Mouse (Mus musculus) testis, adult 2 months (tissue): ENCODE data around the gene Iqgap2.

Source experiments
- CTCF ChIP-seq: fragments of 200-500 bp; IDR thresholded peaks from 2 replicates; pipeline ENCODE4 v1.5.1; 2012; ENCODE audit warnings: low read depth, mild to moderate bottlenecking, inconsistent platforms, low read length, moderate library complexity; ENCODE audit not compliant: control insufficient read depth, insufficient read depth, insufficient replicate concordance
- POLR2A ChIP-seq: fragments of 200-500 bp; IDR thresholded peaks from 2 replicates; pipeline ENCODE4 v1.6.1; 2012; ENCODE audit warnings: low read depth, mild to moderate bottlenecking, inconsistent platforms, low read length, moderate library complexity; ENCODE audit not compliant: control insufficient read depth

DNA sequence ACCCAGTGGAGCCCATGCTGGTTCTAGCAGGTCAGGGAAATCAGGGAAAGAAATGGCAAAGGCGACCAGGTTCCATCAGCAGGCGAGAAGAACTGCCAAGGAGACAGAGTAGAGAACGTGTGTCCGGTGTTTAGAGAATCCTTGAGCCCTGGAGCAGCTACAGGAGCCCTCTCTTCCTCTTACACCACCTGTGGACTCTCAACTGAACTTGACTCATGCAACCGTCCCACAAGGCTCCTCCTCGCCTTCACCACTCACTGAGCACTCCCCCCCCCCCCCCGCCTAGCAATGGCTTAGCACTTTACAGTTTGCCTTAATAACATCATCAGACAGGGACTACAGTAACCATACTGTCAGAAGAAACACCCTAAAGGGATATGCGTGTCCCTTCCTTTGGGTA is 21.1 kb downstream of the Iqgap2 start:
- TF ChIP-seq POLR2A (no peak), CTCF (no peak)
